Mouse (Mus musculus): ENCODE data around the gene Acot13.
"Not testable (repeated sequence)": the region's sequence is repeated elsewhere in the genome, so short reads cannot be mapped to it uniquely, and the experiment has no call there.

Gene Acot13

GRCm38 (mm10) chr13:24831353-24832130 is at the start of gene Acot13, which contains the start of gene Tdp2:
TSS of gene Acot13 (minus strand) at chr13:24831540.
TSS of gene Tdp2 (plus strand) at chr13:24831679.
- peak; percentile 99 for DNase-seq (ENCODE audit: low read depth)

GRCm38 (mm10) chr13:24880704-24881103 is 49.4 kb upstream of the Acot13 start:
- DNase-seq (ENCODE audit: low read depth) = no peak

GRCm38 (mm10) chr13:24880208-24880607 is 48.9 kb upstream of the Acot13 start:
- DNase-seq (ENCODE audit: low read depth) = no peak

GRCm38 (mm10) chr13:24879359-24880040 is 48.2 kb upstream of the Acot13 start:
- no peak for DNase-seq (ENCODE audit: low read depth)

- no peak for DNase-seq (ENCODE audit: low read depth)
Measured at GRCm38 (mm10) chr13:24868233-24868632, 36.9 kb upstream of the Acot13 start.

- DNase-seq (ENCODE audit: low read depth) = peak; percentile 11
Measured at GRCm38 (mm10) chr13:24867789-24868188, 36.4 kb upstream of the Acot13 start.

- peak; percentile 75 for DNase-seq (ENCODE audit: low read depth)
Measured at GRCm38 (mm10) chr13:24866430-24867402, 35.4 kb upstream of the Acot13 start.

GRCm38 (mm10) chr13:24862520-24862919 is 31.2 kb upstream of the Acot13 start:
- peak; percentile 83 for DNase-seq (ENCODE audit: low read depth)

GRCm38 (mm10) chr13:24862021-24862420 is 30.7 kb upstream of the Acot13 start:
- no peak for DNase-seq (ENCODE audit: low read depth)

GRCm38 (mm10) chr13:24861084-24861483 is 29.7 kb upstream of the Acot13 start:
- no peak for DNase-seq (ENCODE audit: low read depth)

- no peak for DNase-seq (ENCODE audit: low read depth)
Measured at GRCm38 (mm10) chr13:24859115-24859514, 27.8 kb upstream of the Acot13 start.

GRCm38 (mm10) chr13:24852570-24852969 is 21.2 kb upstream of the Acot13 start:
- DNase-seq (ENCODE audit: low read depth) = no peak

- no peak for DNase-seq (ENCODE audit: low read depth)
Measured at GRCm38 (mm10) chr13:24851989-24852388, 20.6 kb upstream of the Acot13 start.

GRCm38 (mm10) chr13:24849318-24849717 is 18.0 kb upstream of the Acot13 start:
- DNase-seq (ENCODE audit: low read depth) = no peak

- peak; percentile 35 for DNase-seq (ENCODE audit: low read depth)
Measured at GRCm38 (mm10) chr13:24844983-24845955, 13.9 kb upstream of the Acot13 start, which contains the start of gene D130043K22Rik. TSS of gene D130043K22Rik (plus strand) at chr13:24845135.

- no peak for DNase-seq (ENCODE audit: low read depth)
Measured at GRCm38 (mm10) chr13:24841702-24842101, 10.4 kb upstream of the Acot13 start.

GRCm38 (mm10) chr13:24839831-24840230 is 8.5 kb upstream of the Acot13 start:
- DNase-seq (ENCODE audit: low read depth) = no peak

GRCm38 (mm10) chr13:24837765-24838164 is 6.4 kb upstream of the Acot13 start:
- not testable (repeated sequence) for DNase-seq (ENCODE audit: low read depth)

- DNase-seq (ENCODE audit: low read depth) = no peak
Measured at GRCm38 (mm10) chr13:24832811-24833155, 1.4 kb upstream of the Acot13 start.

GRCm38 (mm10) chr13:24832131-24832810 is 931 bp upstream of the Acot13 start:
- no peak for DNase-seq (ENCODE audit: low read depth)

All from induced T-regulatory cell, adult 2 months (primary cell).